Mouse (Mus musculus) lung, postnatal 10 days (tissue): ENCODE results near the gene Cep104.

Source experiments
- DNase-seq: peaks from one replicate; pipeline ENCODE4 v3.0.0; 2021

Cep104 gene

GRCm38 (mm10) chr4:154005488-154005887 lies 30.5 kb downstream of the Cep104 start:
- DNase-seq: no peak

GRCm38 (mm10) chr4:154006264-154006663 lies 31.3 kb downstream of the Cep104 start:
- DNase-seq: no peak

GRCm38 (mm10) chr4:154007759-154008158 lies 32.8 kb downstream of the Cep104 start:
- peak; percentile 51 for DNase-seq

- no peak for DNase-seq
These were observed 36.1 kb downstream of the Cep104 start for GRCm38 (mm10) chr4:154010907-154011645.

GRCm38 (mm10) chr4:154011646-154012089 lies 36.7 kb downstream of the Cep104 start, which contains the start of gene Lrrc47:
Gene Lrrc47 (plus strand): TSS chr4:154011731.
- peak; percentile 88 for DNase-seq

- DNase-seq: no peak
These were observed 37.3 kb downstream of the Cep104 start for GRCm38 (mm10) chr4:154012132-154012882.

GRCm38 (mm10) chr4:154015476-154015875 lies 40.5 kb downstream of the Cep104 start:
- DNase-seq: no peak

- peak; percentile 73 for DNase-seq
These were observed 44.6 kb downstream of the Cep104 start for GRCm38 (mm10) chr4:154019571-154019970.

GRCm38 (mm10) chr4:154021432-154021831 lies 46.4 kb downstream of the Cep104 start:
- no peak for DNase-seq

- DNase-seq: peak; percentile 85
These were observed 47.4 kb downstream of the Cep104 start for GRCm38 (mm10) chr4:154022407-154022806.

- DNase-seq: no peak
These were observed 47.9 kb downstream of the Cep104 start for GRCm38 (mm10) chr4:154022844-154023243.

- no peak for DNase-seq
These were observed 49.0 kb downstream of the Cep104 start for GRCm38 (mm10) chr4:154023754-154024601.

GRCm38 (mm10) chr4:154024729-154025521 lies 49.9 kb downstream of the Cep104 start:
- peak; percentile 39 for DNase-seq

- DNase-seq: peak; percentile 92
These were observed 50.8 kb downstream of the Cep104 start, which contains the start of gene Smim1 for GRCm38 (mm10) chr4:154025641-154026440. Gene Smim1 (minus strand): TSS chr4:154026230.

- no peak for DNase-seq
These were observed 51.4 kb downstream of the Cep104 start for GRCm38 (mm10) chr4:154026441-154026761.

GRCm38 (mm10) chr4:154028066-154028465 lies 53.1 kb downstream of the Cep104 start:
- DNase-seq: no peak

- DNase-seq: no peak
These were observed 53.7 kb downstream of the Cep104 start for GRCm38 (mm10) chr4:154028646-154029045.

GRCm38 (mm10) chr4:154037123-154037522 lies 62.1 kb downstream of the Cep104 start:
- DNase-seq: no peak

- no peak for DNase-seq
These were observed 67.6 kb downstream of the Cep104 start, which contains the start of gene Ccdc27 for GRCm38 (mm10) chr4:154042577-154042976. Gene Ccdc27 (minus strand): TSS chr4:154042677.

GRCm38 (mm10) chr4:154045837-154046236 lies 70.8 kb downstream of the Cep104 start:
- DNase-seq: no peak

GRCm38 (mm10) chr4:154051401-154051800 lies 76.4 kb downstream of the Cep104 start:
- DNase-seq: no peak
